Mouse (Mus musculus) neural tube, embryonic 15.5 days (tissue): ENCODE measurements around the gene Ampd3. TPM values are rescaled to one million over a fixed set of nuclear protein-coding genes. Genes with fewer than 3 reads are reported as not detected.

Experiments used
- ATAC-seq: fragments of 200-750 bp; cut with Nextera tagmentation; 2 replicates; pipeline ENCODE4 v1.8.0; 2017; ENCODE audit warnings: mild to moderate bottlenecking, moderate TSS enrichment, moderate library complexity; ENCODE audit not compliant: low FRiP score
- H3K27ac ChIP-seq: fragments of 300-500 bp; sonication (generic); replicated peaks from 2 replicates; pipeline ENCODE4 v1.5.1; 2015; ENCODE audit warnings: mild to moderate bottlenecking, inconsistent platforms
- H3K27me3 ChIP-seq: fragments of 300-500 bp; sonication (generic); replicated peaks from 2 replicates; pipeline ENCODE4 v1.6.1; 2015; ENCODE audit warnings: inconsistent platforms
- H3K36me3 ChIP-seq: fragments of 300-500 bp; sonication (generic); 2 replicates; pipeline ENCODE4 v1.6.1; 2015; ENCODE audit warnings: inconsistent platforms
- H3K4me1 ChIP-seq: fragments of 300-500 bp; sonication (generic); 2 replicates; pipeline ENCODE4 v1.6.1; 2015; ENCODE audit warnings: inconsistent platforms
- H3K4me2 ChIP-seq: fragments of 300-500 bp; sonication (generic); 2 replicates; pipeline ENCODE4 v1.6.1; 2015; ENCODE audit warnings: inconsistent platforms, mild to moderate bottlenecking, moderate library complexity
- H3K4me3 ChIP-seq: fragments of 300-500 bp; sonication (generic); replicated peaks from 2 replicates; pipeline ENCODE4 v1.5.1; 2015; ENCODE audit warnings: mild to moderate bottlenecking, inconsistent platforms
- H3K9ac ChIP-seq: fragments of 300-500 bp; sonication (generic); replicated peaks from 2 replicates; pipeline ENCODE4 v1.6.1; 2015; ENCODE audit warnings: mild to moderate bottlenecking, inconsistent platforms
- H3K9me3 ChIP-seq: fragments of 300-500 bp; sonication (generic); replicated peaks from 2 replicates; pipeline ENCODE4 v1.6.1; 2016; ENCODE audit warnings: inconsistent platforms
- WGBS: fragments of 180-500 bp; shearing (Covaris S2); methylation state at CpG from one replicate; pipeline ENCODE4 v1.1.7; 2015; ENCODE audit warnings: mixed read lengths; 5-methylcytosine and 5-hydroxymethylcytosine counted together
- polyA plus RNA-seq: library from polyadenylated mRNA; unstranded; fragments of >200 nt; fragmentation: Nextera tagmentation; extraction: Ambion mirVana; gene quantifications from 2 replicates; pipeline ENCODE4 v1.2.1, GENCODE M21; 2015

The Ampd3 gene
- polyA plus RNA-seq: 12.0 and 12.6 TPM in 2 replicates

DNA sequence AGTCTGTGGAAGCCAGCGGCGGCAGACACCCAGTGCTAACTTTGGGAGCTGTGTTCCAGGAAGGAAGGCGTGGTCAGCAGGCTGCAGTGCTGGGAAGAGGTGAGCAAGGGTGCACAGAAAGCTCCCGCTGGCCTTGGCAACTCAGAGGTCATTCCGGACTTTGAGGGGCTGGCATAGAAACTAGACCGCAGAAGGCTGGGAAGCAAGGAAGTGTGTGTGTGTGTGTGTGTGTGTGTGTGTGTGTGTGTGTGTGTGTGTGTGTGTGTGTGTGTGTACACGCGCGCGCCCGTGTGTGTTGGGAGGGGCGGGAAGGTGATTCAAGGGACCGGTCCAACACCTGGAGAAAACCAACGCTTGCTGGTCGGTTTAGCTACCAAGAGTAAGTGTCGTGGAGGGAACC, at the start of gene Ampd3:
Ampd3 (plus strand) TSS at position 206 of the 400 bp plus-strand sequence.
- ATAC-seq: peak; percentile 56
- Histone ChIP-seq H3K36me3 (no peaks in the 10 kb centered on the region), H3K4me3 (peak within 1 kb of the TSS; percentile 50), H3K9ac (peak within 1 kb of the TSS; percentile 68), H3K4me1 (peaks cover 20% of the 10 kb centered on the region), H3K9me3 (no peaks in the 10 kb centered on the region), H3K4me2 (peak within 1 kb of the TSS; percentile 83), H3K27ac (peak within 1 kb of the TSS; percentile 35; the same call in 1 of the 2 replicates), H3K27me3 (no peaks in the 10 kb centered on the region)
- 25% methylated on average over 10 of the region's 16 CpGs for WGBS

GRCm38 (mm10) chr7:110718505-110718904, 49.5 kb upstream of the Ampd3 start:
- H3K27ac ChIP-seq: no peak overlapping the region
- H3K36me3 ChIP-seq: no peaks in the 10 kb centered on the region
- WGBS: 94% methylated on average over 6 of the region's 6 CpGs
- H3K27me3 ChIP-seq: no peaks in the 10 kb centered on the region
- H3K4me1 ChIP-seq: no peaks in the 10 kb centered on the region
- H3K4me3 ChIP-seq: no peak overlapping the region
- H3K4me2 ChIP-seq: no peak overlapping the region
- ATAC-seq: no peak
- H3K9ac ChIP-seq: no peak overlapping the region
- H3K9me3 ChIP-seq: no peaks in the 10 kb centered on the region

DNA sequence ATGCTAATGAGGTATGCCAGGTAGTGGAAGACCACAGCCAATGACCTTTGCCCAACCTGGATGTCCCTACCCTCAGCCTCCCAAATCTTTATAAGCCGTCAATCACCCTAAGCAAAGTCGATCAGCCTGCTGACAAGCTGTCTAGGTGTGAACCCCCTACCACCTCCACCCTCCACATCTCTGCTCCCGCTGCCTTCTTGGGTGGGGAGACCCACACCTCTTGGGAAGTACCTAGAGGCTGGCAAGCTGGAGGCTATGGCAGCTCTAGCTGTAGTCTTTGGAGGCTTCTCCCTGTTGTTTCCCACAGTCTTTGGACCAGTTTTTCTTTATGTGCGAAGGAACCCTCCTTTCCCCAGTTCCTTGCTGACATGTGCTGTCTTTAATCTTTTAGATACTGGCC, 48.1 kb upstream of the Ampd3 start:
- Histone ChIP-seq H3K4me3 (no peak overlapping the region), H3K4me1 (no peaks in the 10 kb centered on the region), H3K9ac (no peak overlapping the region), H3K36me3 (no peaks in the 10 kb centered on the region), H3K4me2 (no peak overlapping the region), H3K9me3 (no peaks in the 10 kb centered on the region), H3K27ac (no peak overlapping the region), H3K27me3 (no peaks in the 10 kb centered on the region)
- no peak for ATAC-seq
- 91% methylated on average over 4 of the region's 4 CpGs for WGBS

GRCm38 (mm10) chr7:110722183-110722582, 45.8 kb upstream of the Ampd3 start:
- no peak overlapping the region for H3K4me2 ChIP-seq
- no peak overlapping the region for H3K27ac ChIP-seq
- WGBS: 91% methylated on average over 4 of the region's 4 CpGs
- H3K4me1 ChIP-seq: no peaks in the 10 kb centered on the region
- H3K36me3 ChIP-seq: no peaks in the 10 kb centered on the region
- no peaks in the 10 kb centered on the region for H3K9me3 ChIP-seq
- ATAC-seq: no peak
- no peaks in the 10 kb centered on the region for H3K27me3 ChIP-seq
- no peak overlapping the region for H3K9ac ChIP-seq
- H3K4me3 ChIP-seq: no peak overlapping the region

GRCm38 (mm10) chr7:110727049-110727448, 41.0 kb upstream of the Ampd3 start:
- peak; percentile 38; the same call in 1 of the 2 replicates for ATAC-seq
- WGBS: 38% methylated on average over 2 of the region's 2 CpGs
- no peaks in the 10 kb centered on the region for H3K27me3 ChIP-seq
- H3K4me2 ChIP-seq: no peak overlapping the region
- H3K4me1 ChIP-seq: peaks cover 7% of the 10 kb centered on the region
- H3K36me3 ChIP-seq: no peaks in the 10 kb centered on the region
- no peak overlapping the region for H3K27ac ChIP-seq
- no peak overlapping the region for H3K4me3 ChIP-seq
- no peak overlapping the region for H3K9ac ChIP-seq
- H3K9me3 ChIP-seq: no peaks in the 10 kb centered on the region

GRCm38 (mm10) chr7:110728876-110729275, 39.1 kb upstream of the Ampd3 start:
- Histone ChIP-seq H3K4me1 (peaks cover 8% of the 10 kb centered on the region), H3K27ac (0 out of 2 replicates have a peak overlapping the region, but pooled peaks have one; percentile 23), H3K9ac (no peak overlapping the region), H3K4me2 (no peak overlapping the region), H3K4me3 (no peak overlapping the region), H3K27me3 (no peaks in the 10 kb centered on the region), H3K9me3 (no peaks in the 10 kb centered on the region), H3K36me3 (no peaks in the 10 kb centered on the region)
- 50% methylated on average over 3 of the region's 3 CpGs for WGBS
- no peak; the same call in 1 of the 2 replicates for ATAC-seq

- peaks cover 8% of the 10 kb centered on the region for H3K4me1 ChIP-seq
- no peaks in the 10 kb centered on the region for H3K36me3 ChIP-seq
- peak overlapping the region; percentile 59 for H3K27ac ChIP-seq
- H3K4me2 ChIP-seq: no peak overlapping the region
- no peak overlapping the region for H3K4me3 ChIP-seq
- no peak; the same call in 1 of the 2 replicates for ATAC-seq
- no peaks in the 10 kb centered on the region for H3K27me3 ChIP-seq
- no peak overlapping the region for H3K9ac ChIP-seq
- H3K9me3 ChIP-seq: no peaks in the 10 kb centered on the region
- whole genome bisulfite sequencing: 22% methylated on average over 6 of the region's 6 CpGs
These were observed 38.7 kb upstream of the Ampd3 start for GRCm38 (mm10) chr7:110729295-110729694.

GRCm38 (mm10) chr7:110731091-110731967, 36.7 kb upstream of the Ampd3 start:
- Histone ChIP-seq H3K4me1 (peaks cover 8% of the 10 kb centered on the region), H3K4me3 (no peak overlapping the region), H3K9ac (no peak overlapping the region), H3K36me3 (no peaks in the 10 kb centered on the region), H3K27me3 (no peaks in the 10 kb centered on the region), H3K4me2 (no peak overlapping the region), H3K27ac (no peak overlapping the region), H3K9me3 (no peaks in the 10 kb centered on the region)
- ATAC-seq: no peak
- WGBS: 47% methylated on average over 6 of the region's 6 CpGs

DNA sequence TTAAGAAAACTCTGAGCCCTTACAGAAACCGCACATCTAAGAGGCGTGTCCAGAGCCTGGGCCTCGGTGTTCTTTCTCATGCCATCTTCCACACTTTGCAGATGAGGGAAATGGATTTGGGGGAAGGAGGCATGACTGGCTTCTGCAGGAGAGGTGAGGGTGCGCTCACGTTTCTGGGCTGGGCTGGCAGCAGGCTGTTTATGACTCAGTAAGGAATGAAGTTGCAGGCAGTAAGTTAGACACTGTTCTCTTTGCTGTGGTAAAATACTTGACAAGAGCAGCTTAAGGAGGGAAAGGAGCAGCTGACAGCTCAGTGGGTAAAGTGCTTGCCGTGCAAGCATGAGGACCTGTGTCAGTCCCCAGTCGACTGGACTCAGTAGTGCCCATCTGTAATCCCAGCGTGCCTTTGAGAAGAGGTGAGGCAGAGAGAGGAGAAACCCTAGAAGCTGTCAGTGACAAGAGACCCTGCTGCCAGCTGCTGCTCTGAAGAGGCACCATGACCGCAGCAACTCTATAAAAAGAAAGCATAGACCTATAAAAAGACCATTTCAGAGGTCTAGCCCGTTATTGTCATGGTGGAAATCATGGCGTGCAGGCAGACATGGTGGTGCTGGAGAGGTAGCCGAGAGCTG, 35.9 kb upstream of the Ampd3 start:
- H3K4me1 ChIP-seq: peaks cover 8% of the 10 kb centered on the region
- no peaks in the 10 kb centered on the region for H3K27me3 ChIP-seq
- no peak overlapping the region for H3K9ac ChIP-seq
- no peak overlapping the region for H3K4me2 ChIP-seq
- 83% methylated on average over 12 of the region's 12 CpGs for WGBS
- H3K36me3 ChIP-seq: no peaks in the 10 kb centered on the region
- H3K9me3 ChIP-seq: no peaks in the 10 kb centered on the region
- H3K4me3 ChIP-seq: no peak overlapping the region
- H3K27ac ChIP-seq: no peak overlapping the region
- no peak for ATAC-seq

GRCm38 (mm10) chr7:110736914-110737313, 31.1 kb upstream of the Ampd3 start:
- Histone ChIP-seq H3K9me3 (no peaks in the 10 kb centered on the region), H3K4me2 (no peak overlapping the region), H3K27me3 (no peaks in the 10 kb centered on the region), H3K9ac (no peak overlapping the region), H3K27ac (no peak overlapping the region), H3K36me3 (no peaks in the 10 kb centered on the region), H3K4me3 (no peak overlapping the region), H3K4me1 (peaks cover 10% of the 10 kb centered on the region)
- ATAC-seq: no peak
- 55% methylated on average over 2 of the region's 2 CpGs for WGBS

DNA sequence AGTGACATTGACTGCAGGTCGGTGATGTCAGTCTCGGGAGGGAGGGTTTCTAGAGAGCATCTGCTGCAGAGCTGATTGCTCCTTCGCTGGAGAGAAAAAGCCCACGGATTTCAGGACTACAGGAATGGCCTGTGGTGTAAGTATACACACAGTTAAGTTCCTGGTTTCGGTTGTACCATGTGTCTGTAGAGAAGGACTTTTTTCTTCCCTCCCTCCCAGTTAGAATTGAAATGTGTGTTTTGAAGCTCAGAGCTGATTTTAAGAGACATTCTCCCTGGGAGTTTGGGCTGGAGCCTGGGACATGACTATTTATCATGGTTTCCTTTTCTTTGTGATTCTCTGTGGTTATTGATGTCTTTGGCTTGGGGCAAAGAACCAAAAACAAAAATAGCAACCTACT, 28.2 kb upstream of the Ampd3 start:
- Histone ChIP-seq H3K9ac (no peak overlapping the region), H3K4me2 (no peak overlapping the region), H3K36me3 (no peaks in the 10 kb centered on the region), H3K4me1 (peaks cover 7% of the 10 kb centered on the region; the same call in 1 of the 2 replicates), H3K4me3 (no peak overlapping the region), H3K9me3 (no peaks in the 10 kb centered on the region), H3K27ac (peak overlapping the region; percentile 72), H3K27me3 (no peaks in the 10 kb centered on the region)
- peak; percentile 46; the same call in 1 of the 2 replicates for ATAC-seq
- WGBS: 34% methylated on average over 5 of the region's 5 CpGs

DNA sequence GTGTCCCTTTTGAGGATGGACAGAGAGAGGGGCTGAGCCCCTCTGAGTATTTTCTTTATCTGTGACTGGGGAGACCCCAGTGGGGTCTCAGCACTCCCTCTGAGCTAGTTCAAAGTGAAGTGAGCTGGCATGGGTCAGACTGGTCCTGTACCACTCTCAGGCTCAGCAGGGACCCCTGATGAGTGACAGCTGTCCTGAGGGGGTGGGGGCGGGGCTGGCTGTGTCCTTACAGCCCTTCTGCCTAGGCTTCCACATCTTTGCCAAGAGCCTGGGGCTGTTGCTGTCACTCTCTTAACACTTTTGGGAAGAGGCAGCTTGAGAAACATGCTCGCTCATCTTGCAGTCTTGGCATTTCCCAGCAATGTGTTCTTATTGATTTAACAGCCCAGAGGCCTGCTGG, 27.8 kb upstream of the Ampd3 start:
- WGBS: 50% methylated on average over 2 of the region's 2 CpGs
- H3K27ac ChIP-seq: peak overlapping the region; percentile 72

More for the DNA sequence above, 27.8 kb upstream of the Ampd3 start:
- no peak overlapping the region for H3K4me3 ChIP-seq
- no peaks in the 10 kb centered on the region for H3K36me3 ChIP-seq
- no peak overlapping the region for H3K4me2 ChIP-seq
- H3K4me1 ChIP-seq: peaks cover 7% of the 10 kb centered on the region; the same call in 1 of the 2 replicates
- no peaks in the 10 kb centered on the region for H3K9me3 ChIP-seq
- ATAC-seq: peak; percentile 71
- H3K9ac ChIP-seq: no peak overlapping the region
- no peaks in the 10 kb centered on the region for H3K27me3 ChIP-seq
